Mouse (Mus musculus) testis, postnatal 14 days (tissue): ENCODE data around the gene Col6a1.
A peak's percentile ranks its signal among the peaks of the same experiment; 100 is the strongest.
"Not testable (repeated sequence)": the region's sequence is repeated elsewhere in the genome, so short reads cannot be mapped to it uniquely, and the experiment has no call there.

ENCODE experiments used
- DNase-seq: peaks from one replicate; pipeline ENCODE4 v3.0.0; 2021; ENCODE audit warnings: low spot score

Gene Col6a1

GRCm38 (mm10) chr10:76725682-76726285 is at the start of gene Col6a1:
Gene Col6a1 (minus strand): TSS chr10:76726168.
- no peak for DNase-seq

- no peak for DNase-seq
These were observed 45.7 kb upstream of the Col6a1 start for GRCm38 (mm10) chr10:76771624-76772023.

GRCm38 (mm10) chr10:76771086-76771485 is 45.1 kb upstream of the Col6a1 start:
- no peak for DNase-seq

GRCm38 (mm10) chr10:76769581-76769980 is 43.6 kb upstream of the Col6a1 start:
- DNase-seq = no peak

GRCm38 (mm10) chr10:76766196-76766595 is 40.2 kb upstream of the Col6a1 start:
- DNase-seq = no peak

- no peak for DNase-seq
These were observed 39.0 kb upstream of the Col6a1 start for GRCm38 (mm10) chr10:76764927-76765326.

- no peak for DNase-seq
These were observed 37.0 kb upstream of the Col6a1 start for GRCm38 (mm10) chr10:76763016-76763415.

GRCm38 (mm10) chr10:76762411-76762810 is 36.4 kb upstream of the Col6a1 start:
- DNase-seq = no peak

- DNase-seq = no peak
These were observed 33.9 kb upstream of the Col6a1 start for GRCm38 (mm10) chr10:76759878-76760277.

- no peak for DNase-seq
These were observed 27.7 kb upstream of the Col6a1 start for GRCm38 (mm10) chr10:76753640-76754039.

- DNase-seq = not testable (repeated sequence)
These were observed 18.3 kb upstream of the Col6a1 start for GRCm38 (mm10) chr10:76744267-76744666.

GRCm38 (mm10) chr10:76736764-76737163 is 10.8 kb upstream of the Col6a1 start:
- peak; percentile 2 for DNase-seq

GRCm38 (mm10) chr10:76734979-76735378 is 9.0 kb upstream of the Col6a1 start:
- peak; percentile 35 for DNase-seq

- no peak for DNase-seq
These were observed 7.7 kb upstream of the Col6a1 start for GRCm38 (mm10) chr10:76733677-76734068.

- DNase-seq = peak; percentile 60
These were observed 7.1 kb upstream of the Col6a1 start for GRCm38 (mm10) chr10:76732881-76733676.

- DNase-seq = peak; percentile 2
These were observed 6.4 kb upstream of the Col6a1 start for GRCm38 (mm10) chr10:76732391-76732790.

- peak; percentile 13 for DNase-seq
These were observed 5.8 kb upstream of the Col6a1 start for GRCm38 (mm10) chr10:76731621-76732239.

GRCm38 (mm10) chr10:76729631-76730620 is 4.0 kb upstream of the Col6a1 start:
- DNase-seq = peak; percentile 4

GRCm38 (mm10) chr10:76728369-76728768 is 2.4 kb upstream of the Col6a1 start:
- peak; percentile 79 for DNase-seq

- DNase-seq = no peak
These were observed 1.3 kb upstream of the Col6a1 start for GRCm38 (mm10) chr10:76727301-76727700.

GRCm38 (mm10) chr10:76726866-76727265 is 898 bp upstream of the Col6a1 start:
- DNase-seq = no peak

GRCm38 (mm10) chr10:76725097-76725496 is 871 bp downstream of the Col6a1 start:
- no peak for DNase-seq
